Mouse (Mus musculus): ENCODE results near the gene Mrpl14.

DNA sequence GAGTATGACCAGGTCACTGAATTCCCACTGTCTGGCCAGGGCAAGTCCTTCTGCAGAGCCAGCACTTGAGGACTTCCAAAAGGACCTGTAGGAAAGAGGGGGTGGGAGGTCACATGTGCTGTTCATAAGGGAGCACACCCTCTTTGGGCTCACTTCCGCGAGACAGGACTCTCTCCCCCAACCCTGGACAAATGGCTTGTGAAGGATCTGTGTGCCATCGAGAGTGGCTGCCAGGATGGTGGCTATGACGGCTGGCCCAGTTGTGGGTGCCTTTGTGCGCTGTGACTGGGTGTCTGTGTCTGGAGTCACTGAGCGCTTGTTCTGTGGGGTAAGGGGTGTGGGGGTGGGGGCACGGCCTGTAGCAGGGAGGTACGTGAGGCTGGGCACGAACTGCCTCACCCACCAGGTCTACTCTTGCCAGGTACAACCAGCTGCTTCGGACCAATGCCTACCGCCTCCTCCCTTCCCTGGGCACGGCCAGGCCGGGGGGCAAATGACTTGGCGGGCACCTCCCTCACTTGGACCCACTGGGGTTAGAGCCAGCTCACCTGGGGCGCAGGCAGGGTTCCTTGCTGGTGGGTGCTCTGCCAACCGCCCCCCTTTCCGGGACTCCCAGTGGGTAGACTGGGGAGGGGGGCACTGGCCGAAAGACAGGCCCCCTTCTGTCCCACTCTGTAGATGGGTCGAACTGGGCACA lies 47.1 kb downstream of the Mrpl14 start:
- TF ChIP-seq CTCF (IDR thresholded peaks at IDR 0.05; ENCODE audit: control insufficient read depth, insufficient read depth, insufficient read length), result no peak
- no peak for TF ChIP-seq USF1 (IDR thresholded peaks at IDR 0.05; ENCODE audit: low read depth)

Measured in C2C12 (cell line).